Mouse (Mus musculus) regulatory T cell (primary cell): Measurements from ENCODE around the gene Chrnb1.

ENCODE experiments used
- in situ Hi-C: fragments of 300-600 bp; cut with MboI, MseI; formaldehyde crosslinking; loops from one replicate; pipeline ENCODE4 v1.15.1; 2025; ENCODE audit warnings: high pct_unique_total_duplicates

Gene Chrnb1

DNA sequence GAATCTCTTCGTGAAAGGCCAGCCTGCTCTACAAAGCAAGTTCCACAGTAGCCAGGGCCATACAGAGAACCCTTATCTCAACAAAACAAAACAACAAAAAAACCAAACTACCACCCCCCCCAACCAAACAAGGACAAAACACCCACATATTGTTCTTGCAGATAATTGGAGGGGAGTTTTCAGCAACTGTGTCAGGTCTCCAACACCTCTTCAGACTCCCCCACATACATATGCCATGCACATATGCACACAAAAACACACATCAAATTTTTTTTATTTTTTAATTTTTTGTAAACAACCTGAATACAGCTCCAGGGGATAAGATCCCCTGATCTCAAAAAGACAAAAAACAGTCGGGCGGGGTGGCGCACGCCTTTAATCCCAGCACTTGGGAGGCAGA, 41.5 kb downstream of the Chrnb1 start:
- in situ Hi-C loops: no loop called here

DNA sequence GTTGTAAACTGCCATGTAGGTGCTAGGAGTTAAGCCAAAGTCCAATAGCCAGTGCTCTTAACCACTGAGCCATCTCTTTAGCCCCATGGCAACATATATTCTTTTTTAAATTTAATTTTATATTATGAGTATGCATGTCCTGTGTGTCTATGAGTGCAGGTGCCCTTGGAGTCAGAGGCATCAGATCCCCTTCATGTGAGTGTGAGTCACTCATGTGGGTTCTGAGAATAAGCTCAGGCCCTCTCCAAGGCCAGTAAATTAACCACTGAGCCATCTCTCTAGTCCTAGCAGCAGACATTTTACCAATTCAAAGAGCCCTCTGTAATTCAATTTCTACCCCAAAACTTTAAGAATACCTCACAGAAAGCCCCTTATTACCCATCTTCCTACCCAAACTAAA, 43.1 kb downstream of the Chrnb1 start:
- in situ Hi-C loops: no loop called here

DNA sequence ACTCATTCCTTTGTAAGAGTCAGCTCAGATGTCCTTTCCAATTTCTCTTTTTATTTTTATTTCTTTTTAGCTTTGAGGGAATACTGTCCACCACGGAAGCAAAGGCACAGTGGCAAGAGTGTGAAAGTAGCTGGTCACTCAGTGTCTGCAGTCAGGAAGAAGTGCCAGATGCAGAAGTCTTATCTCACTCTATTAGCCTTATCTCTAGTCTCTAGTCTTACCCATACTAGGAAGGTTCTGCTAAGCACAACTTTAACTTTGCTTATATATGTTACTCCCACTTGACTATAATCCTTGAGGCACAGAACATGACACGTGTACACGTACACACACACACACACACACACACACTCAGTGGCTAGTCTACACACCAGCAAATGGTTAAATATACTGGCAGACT, 44.1 kb downstream of the Chrnb1 start:
- in situ Hi-C loops: no loop called here
